Mouse (Mus musculus) retina, embryonic 14.5 days (tissue): ENCODE data around the gene Emc7.
"Not testable (repeated sequence)": the region's sequence is repeated elsewhere in the genome, so short reads cannot be mapped to it uniquely, and the experiment has no call there.

Experiments
- DNase-seq: peaks from one replicate; pipeline ENCODE4 v3.0.0-alpha.2; 2015; ENCODE audit warnings: low spot score

The Emc7 gene

DNA sequence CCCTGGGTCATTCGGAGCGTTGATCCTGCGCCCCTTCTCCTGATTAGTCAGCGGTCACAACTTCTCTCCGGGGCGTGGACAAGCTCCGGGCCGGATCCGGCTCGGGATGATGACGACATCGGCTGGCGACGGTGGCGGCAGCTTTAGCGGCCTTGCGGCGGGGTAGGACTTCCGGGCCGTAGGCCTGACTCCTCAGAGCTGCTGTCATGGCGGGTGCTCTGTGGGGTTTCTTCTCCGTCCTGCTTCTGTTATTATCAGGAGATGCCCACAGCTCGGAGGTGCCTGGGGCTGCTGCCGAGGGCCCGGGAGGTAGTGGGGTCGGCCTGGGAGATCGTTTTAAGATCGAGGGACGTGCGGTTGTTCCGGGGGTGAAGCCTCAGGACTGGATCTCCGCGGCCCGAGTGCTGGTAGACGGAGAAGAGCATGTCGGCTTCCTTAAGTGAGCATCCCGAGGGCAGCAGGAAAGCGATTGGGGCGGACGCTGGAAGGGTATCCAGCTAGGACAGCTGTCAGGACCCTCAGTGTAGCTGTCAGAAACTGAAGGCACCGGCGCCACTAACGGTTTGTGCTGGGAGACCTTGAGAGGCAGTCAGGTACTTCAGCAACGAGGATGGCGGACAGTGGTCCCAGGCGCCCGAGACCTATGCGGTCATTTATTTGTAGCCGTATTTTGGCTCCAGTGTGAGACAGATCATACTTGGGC, at the start of gene Emc7:
Gene Emc7, plus strand, starts transcription at position 136 of the 703 bp plus-strand sequence.
- DNase-seq: peak; percentile 97

DNA sequence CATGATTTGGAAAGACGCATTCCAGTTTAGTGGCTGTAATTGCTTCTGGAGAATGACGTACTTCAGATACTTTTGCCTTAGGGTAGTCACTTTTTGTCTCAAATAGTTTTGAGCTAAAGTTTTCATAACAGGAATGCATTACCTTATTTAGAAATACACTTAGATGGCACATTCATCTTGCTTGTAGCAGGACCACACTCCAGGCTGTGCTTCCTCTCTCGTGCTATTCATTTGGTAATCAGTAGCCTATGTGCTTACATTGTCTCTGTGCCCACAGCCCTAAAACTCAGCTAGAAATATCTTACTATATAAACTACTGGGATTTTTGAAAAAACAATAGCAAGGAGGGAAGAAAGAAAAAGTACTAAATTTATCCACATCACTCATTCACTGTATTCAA, 47.8 kb upstream of the Emc7 start:
- no peak for DNase-seq

DNA sequence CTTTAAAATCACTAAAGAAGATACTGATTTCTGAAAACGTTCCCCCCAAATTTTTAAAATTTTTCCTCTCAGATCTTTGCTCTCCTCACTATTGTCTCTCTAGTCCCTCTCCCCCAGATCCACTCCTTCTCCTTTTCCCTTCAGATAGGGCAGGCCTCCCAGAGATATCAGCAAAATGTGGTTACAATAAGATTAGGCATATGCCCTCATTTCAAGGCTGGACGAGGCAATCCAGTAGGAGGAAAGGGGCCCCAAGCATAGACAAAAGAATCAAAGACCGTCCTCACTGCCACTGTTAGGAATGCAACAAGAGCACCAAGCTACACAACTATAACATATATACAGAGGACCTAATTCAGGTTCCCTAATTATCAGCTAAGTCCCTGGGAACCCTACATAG, 29.5 kb upstream of the Emc7 start:
- no peak for DNase-seq

DNA sequence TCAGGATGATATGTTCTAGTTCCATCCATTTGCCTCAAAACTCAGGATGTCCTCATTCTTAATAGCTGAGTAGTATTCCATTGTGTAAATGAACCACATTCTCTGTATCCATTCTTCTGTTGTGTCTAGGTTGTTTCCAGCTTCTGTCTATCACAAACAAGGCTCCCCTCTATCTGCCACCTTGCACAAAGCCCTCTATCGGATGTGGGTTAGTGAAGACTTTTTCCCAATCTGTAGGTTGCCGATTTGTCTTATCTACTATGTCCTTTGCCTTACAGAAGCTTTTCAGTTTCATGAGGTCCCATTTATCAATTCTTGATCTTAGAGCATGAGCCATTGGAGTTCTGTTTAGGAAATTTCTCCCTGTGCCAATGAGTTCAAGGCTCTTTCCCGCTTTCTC, 26.3 kb upstream of the Emc7 start:
- not testable (repeated sequence) for DNase-seq

DNA sequence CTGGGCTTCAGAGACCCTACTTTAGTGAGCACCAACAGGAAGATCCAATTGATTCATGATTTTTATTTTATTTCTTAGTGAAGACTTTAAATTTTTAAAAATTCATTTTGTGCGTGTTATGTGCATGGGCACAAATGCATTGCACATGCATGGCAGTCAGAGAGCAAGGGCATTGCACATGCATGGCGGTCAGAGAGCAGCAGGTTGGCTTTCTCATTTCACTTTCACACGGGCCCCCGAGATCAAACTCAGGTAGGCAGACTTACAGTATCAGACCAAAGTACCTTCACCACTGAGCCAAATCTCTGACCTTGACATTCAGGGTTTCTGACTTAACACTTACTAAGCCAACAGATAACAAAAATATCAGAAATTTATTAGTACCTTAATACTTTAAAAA, 25.1 kb upstream of the Emc7 start:
- DNase-seq: no peak

DNA sequence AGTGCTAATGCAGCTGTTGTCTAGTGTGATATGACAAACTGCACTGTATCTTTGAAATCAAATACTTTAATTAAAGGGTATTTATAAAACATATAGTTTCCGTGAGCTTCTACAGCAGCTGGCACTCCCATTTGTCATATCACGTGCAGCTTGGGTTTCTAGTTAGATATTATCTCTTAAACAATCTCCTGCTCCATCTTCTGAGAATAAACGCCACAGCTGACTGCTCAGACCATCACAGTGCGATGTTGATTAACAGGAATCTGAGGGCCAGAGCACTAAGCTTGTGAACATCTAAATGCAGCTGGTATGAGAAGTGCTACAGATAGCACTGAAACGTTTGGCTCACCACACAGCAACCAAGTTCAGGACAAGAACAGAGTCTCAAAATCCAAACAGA, 24.4 kb upstream of the Emc7 start:
- no peak for DNase-seq

DNA sequence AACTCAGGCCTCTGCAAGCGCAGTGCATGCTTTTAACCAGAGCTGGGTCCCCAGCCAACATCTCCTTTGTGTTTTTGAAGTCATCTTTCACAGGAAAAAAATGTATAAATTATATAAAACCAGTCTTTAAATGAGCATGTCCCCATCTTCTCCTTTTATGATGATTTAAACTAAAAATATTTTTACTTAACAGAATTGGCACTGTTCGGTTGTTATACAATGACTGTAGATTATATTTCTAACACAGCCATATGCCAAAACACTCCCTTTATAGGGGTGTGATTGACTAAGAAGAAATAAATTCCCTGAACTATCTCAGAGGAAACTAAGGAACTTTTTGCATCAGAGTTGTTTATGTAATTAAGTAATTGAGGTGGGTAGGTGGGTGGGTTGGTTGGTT, 22.3 kb upstream of the Emc7 start:
- DNase-seq: no peak

DNA sequence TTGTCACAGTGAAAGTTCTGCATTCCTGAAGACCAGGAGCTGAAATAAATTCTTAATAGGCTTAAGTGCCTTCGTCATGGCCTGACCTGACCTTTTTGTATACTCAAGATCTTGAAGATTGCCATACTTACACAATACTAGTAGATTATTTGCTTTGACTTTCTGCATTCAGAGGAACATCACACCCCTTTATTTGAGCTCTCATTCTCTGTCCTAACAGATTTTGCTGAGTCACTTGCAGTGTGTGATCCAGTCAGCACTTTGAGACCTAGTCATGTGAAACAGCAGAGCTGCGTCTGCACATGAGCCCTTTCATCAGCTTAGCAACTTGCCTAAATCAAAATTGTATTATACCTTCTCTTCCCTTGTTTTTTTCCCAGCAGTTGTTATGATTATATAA, 21.4 kb upstream of the Emc7 start:
- DNase-seq: no peak

DNA sequence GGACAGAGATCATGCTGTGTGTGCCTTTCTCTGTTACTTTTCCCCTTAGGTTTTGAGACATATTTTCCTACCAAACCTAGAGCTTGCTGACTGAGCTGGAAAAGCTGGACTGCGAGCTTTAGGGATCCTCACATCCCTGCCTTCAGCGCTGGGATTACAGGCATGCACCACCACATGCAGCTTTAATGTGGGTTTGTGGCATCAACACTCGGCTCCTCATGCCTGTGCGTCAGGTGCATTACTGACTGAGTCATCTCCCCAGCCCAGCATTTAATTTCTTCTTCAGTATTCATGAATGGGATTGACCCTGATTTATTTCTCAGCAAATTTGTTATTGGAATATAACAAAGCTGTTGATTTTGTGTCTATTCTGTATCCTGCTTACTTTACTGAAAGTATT, 18.5 kb upstream of the Emc7 start:
- DNase-seq: no peak

DNA sequence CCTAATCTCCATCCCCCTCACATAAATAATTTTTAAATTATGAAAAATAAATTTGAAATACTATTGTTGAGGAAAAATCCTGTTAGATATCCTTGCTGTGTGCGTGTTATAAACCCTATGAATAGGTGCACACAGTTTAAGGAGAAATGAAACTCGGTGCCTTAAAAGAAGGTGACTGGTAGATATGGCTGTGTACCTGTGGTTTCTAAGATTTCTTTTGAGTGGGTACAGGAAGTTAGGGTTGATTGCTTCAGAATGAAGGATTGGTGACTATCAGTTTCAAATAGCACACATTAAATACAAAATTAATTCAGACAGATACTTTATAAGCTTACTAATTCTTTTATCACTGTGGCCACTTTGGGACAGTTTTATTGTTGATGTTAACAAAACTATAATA, 17.2 kb upstream of the Emc7 start:
- no peak for DNase-seq

DNA sequence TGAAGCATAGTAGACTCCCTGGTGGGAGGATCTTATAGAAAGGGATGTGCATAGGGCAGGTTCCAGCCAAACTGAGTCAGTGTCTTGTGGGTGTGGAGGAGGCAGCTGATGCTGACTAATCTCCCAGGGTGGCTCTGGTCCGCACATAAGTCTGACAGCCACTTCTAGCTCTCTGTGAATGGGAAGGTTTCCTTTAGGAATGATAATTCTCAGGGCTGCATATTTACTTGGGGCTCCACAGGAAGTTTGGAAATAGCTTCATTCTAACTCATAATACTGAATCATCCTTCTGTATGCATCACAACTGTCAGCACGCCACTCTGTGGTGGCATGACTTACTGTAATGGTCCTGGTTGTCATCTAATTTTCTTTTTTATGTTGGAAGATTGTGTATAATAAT, 11.3 kb upstream of the Emc7 start:
- DNase-seq: no peak

DNA sequence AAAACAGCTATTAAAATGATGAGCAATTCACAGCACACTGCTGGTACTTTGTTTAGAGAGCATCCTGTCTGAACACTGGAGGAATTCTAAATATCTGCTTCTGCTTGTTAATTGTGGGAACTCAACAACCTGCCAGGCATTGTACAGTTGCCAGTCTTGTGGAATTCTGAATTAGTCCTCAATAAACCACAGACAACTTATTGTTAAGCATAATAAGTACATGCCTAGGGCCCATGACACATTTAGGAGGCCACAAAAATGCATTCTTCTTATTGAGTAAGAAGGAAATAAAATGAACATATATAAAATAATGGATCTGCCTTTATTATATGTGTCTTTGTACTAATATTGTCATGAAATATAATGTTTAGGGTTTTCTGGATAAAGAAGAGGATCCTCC, 9.3 kb upstream of the Emc7 start:
- DNase-seq: no peak

DNA sequence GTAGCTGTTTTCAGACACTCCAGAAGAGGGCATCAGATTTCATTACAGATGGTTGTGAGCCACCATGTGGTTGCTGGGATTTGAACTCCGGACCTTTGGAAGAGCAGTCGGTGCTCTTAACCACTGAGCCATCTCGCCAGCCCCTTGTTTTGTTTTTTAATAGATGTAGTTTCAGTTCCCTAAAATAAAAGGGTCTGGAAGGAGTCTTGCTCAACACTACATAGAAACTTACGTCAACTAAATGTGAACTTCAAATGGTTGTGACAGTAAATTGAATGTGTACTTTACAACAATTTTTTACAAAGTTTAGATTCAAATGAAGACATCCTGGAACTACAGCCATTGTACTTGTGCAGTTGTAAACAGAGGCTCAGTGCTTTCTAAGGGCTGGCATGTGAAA, 6.8 kb upstream of the Emc7 start:
- not testable (repeated sequence) for DNase-seq

DNA sequence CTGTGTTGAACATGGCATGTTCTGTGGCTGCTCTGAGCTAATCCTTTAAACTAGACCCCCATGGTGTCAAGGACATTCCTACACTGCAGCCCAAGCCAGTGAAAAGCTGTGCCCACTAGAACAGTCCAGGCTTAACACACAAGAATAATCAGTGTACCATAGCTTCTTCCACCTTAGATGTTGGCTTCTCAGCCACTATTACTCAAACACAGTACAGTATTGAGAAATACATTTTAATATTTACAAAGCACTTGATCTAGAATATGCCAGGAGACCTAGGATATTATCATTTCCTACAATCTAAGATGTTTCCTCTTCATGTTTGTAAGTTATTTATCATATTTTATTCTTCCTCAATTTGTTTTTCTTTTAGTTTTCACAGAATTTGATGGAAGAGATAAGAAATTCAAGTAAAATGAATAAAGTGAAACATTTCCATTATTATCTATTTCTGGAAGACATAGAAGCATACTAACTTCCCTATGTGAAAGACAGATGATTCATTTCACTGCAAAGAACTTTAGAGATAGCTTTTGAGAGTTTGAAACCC, 6.2 kb upstream of the Emc7 start:
- no peak for DNase-seq

DNA sequence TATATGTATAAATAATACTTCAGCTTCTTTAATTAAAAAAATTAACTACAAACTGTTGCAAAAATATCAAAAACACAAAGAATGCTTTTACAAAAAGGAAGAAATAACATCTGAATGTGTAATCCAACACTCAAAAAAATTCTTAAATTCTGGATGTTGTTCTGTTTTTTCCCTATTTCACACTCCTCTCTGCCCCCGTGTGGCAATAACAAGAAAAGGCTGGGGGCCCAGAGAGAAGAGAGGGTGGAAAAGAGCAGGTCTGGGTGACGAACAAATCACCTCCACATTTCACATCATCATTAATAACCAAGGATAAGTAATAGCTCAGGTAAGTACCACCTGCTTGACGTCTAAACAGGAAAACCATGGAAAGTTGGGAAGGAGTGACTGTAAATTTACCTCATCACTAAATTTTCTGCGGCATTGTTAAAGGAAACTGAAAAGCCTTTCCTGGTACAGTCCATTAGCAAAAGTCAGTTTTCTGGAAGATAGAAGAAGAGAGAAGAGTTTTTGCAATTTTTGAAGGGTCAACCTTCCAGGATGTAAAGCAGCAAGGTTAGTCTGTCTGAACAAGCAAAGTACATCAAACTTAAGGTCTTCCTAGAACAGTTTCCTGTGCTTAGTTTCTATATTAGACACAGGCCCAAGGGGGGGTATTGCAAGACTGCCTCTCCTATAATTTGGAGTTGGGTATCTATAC, 5.0 kb upstream of the Emc7 start:
- peak; percentile 33 for DNase-seq

DNA sequence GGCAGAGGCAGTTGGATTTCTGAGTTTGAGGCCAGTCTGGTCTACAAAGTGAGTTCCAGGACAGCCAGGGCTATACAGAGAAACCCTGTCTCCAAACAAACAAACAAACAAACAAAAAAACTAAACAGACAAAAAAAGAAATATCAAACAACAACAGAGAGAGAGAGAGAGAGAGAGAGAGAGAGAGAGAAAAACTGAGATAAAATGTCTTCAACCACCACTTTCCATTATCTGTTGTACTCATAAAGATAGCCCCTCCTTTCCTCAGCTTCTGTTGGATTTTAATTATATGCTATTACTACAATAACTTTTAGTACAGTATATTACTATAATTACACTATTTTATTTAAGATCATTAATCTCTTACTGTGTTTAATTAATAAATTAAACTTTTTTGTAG, 2.3 kb upstream of the Emc7 start:
- DNase-seq: not testable (repeated sequence)

DNA sequence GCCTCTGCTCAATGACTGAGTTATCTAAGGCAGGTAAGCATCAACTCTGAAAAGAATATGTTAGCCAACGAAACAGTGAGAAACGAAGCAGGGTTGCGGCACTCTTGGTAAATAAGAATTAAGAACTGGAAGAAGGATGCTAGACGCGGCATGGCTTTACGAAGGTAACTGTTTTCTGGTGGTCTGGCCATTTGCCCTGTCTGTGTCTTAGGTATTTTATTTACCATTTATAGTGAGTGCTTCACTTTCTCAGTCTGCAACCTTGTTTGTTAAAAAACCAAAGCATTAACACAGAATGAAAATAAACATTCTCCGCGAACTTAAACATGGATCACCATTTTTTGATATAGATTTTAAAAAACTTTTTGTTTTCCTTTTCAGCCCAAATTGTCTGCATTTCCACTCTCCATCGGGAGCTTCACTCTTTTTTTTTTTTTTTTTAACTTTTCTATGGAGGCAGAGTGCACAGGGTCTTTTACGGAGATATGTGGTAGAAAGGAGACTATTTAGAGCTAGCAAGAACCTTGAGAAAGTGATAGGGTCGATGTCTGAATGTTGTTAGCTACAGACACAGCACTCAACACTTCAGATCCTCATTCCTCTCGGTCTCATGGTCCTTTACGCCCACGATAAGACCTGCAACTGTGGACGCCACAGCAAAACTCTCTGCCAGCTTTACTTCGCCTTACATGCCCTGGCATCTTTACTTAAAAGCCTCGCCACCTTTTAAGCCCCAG, 504 bp upstream of the Emc7 start:
- DNase-seq: no peak

DNA sequence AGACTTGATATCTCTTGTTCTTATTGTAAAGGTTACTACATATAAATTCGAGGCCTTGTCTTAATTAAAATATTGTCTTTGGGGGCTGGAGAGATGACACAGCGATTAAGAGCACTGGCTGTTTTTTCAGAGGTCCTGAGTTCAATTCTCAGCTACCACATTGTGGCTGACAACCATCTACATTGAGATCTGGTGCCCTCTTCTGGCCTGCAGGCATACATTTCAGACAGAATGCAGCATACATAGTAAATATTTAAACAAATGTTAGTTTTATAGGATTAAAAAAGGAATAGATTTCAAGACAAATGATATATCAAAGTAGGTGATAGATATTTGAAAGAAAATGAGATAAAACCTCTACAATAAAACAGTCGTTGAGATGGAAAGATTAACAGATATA, 5.8 kb downstream of the Emc7 start:
- no peak for DNase-seq

DNA sequence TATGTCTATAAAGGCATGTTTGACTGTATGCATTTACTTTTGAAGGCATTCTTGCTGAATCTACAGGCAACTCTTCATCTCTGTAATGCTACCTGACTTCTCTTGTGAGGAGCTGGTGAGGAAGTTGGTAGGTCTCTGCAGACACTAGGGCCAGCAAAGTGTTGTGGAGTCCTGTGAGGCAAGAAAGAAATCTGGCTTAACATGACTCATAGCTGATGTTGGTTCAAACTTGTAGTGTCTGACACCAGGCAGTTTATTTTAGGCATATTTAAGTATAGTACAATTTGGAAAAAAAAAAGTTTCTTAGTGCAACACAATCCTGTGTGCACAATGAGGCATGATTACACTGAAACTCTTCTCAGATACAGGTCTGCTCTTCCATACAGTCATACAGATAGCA, 14.7 kb downstream of the Emc7 start:
- no peak for DNase-seq

DNA sequence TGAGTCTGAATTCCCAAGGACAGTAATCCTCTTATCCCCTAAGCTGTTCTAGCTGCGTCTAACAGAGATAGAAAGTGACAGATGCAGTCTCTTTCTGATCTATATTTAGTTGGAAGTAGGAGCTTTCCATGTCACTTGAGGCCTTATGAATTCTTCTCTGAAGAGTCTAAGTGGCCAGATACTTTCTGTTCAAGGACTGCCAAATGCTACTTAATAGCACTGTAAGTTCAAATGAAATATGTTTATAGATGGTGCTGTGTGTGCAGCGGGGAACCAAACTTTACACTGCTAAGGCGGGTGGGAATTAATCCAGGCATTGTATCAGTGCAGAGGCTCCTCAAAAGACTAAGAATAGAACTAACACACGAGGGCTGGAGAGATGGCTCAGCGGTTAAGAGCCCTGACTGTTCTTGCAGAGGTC, 16.2 kb downstream of the Emc7 start:
- peak; percentile 54 for DNase-seq

DNA sequence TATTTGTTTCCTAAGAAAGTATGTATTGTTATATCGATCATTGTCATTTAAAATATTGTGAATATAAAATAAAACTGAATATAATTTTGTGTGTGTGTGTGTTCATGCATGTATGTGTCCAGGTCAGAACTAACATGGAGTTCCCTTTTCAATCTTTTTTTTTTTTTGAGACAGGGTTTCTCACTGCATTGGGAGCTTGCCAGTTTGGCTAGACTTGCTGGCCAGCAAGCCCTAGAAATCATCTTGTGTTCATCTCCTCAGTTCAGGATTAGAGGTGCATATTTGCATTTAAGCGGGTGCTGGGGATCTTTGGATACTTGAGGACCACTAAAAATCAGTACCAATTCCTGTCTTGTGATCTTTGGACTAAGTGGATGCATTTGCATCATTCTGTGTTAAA, 17.3 kb downstream of the Emc7 start:
- no peak for DNase-seq

DNA sequence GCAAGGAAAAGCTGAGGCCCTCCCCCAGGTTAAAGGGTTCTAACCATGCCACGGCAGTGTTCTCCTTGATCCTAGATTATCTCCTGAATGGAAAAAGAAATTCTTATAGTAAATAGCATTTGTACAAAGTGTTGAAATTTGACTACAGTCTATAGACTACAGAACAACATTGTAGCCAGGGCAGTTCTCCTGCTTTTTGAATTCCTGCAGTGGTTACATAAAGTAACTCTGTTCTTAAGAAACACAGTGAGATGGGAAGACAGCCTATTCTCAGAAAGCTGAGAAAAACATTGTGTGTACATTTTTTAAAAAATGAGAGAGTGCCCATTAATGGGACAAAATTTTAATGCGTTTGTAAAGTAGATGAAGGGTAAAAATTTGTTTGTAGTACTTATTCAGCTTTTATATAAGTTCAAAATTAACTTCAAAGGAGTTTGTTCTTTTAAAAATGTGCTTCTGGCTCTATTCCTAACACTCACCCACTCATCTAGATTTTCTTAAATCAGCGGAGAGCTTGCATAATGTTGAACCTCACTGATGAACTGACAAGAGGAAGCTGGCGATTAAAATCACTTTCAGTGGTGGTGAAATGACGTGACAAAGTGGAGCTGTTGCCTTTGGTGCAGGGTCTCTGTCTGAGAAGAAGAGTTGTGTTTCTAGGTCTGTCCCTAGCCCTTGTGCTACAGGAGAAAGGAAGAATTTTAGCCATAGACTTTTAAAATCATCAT, 20.4 kb downstream of the Emc7 start:
- DNase-seq: no peak
